Mouse (Mus musculus) megakaryocyte-erythroid progenitor cell, adult 5-6 weeks (primary cell): ENCODE results near the gene Gm21497. TPM values are rescaled to one million over a fixed set of nuclear protein-coding genes. Genes with fewer than 3 reads are reported as not detected.
"Not testable (repeated sequence)": the region's sequence is repeated elsewhere in the genome, so short reads cannot be mapped to it uniquely, and the experiment has no call there.

Experiments
- ATAC-seq: replicated peaks from 2 replicates; pipeline ENCODE4 v1.8.0; 2016; ENCODE audit warnings: mild to moderate bottlenecking, inconsistent platforms; ENCODE audit not compliant: severe bottlenecking, poor library complexity, low FRiP score, low TSS enrichment
- total RNA-seq, 2 experiments: library from RNA; stranded (forward) in 1 of 2; stranded (reverse) in 1 of 2; fragments of 200-1000, 215-1000 nt in 1 of 2; fragments of >200 nt in 1 of 2; fragmentation: Nextera tagmentation in 1 of 2; gene quantifications; 2 replicates each; pipeline ENCODE4 v1.2.3; 2014 to 2017

Gm21497 gene
- total RNA-seq (2014; fragmentation: Nextera tagmentation) (not detected in 2 replicates), total RNA-seq (2017) (not detected in 2 replicates)

DNA sequence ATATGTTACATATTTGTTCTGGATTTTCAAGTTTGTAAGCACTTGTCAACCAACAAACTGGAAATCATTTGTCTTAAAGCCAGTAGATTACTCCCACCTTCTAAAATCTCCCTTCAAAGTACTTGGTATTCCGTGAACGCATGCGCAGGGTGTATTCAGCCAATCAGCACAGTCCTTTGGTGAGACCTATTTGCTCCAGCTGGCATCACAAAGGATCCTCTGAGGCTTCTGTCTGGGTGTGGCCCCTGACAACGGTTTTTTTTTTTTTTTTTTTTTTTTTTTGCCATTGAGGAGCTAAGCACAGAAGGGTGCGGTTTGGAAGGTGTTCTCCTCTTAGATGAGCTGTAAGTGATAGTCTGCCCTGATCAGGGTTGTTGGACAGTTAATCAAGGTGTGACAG, at the start of gene Gm21497:
TSS of gene Gm21497 (plus strand) at position 301 of the 400 bp plus-strand sequence.
- not testable (repeated sequence) for ATAC-seq
